Mouse (Mus musculus) naive thymus-derived CD4-positive, alpha-beta T cell, adult 5 months (primary cell): ENCODE results near the gene Txnl4b. TPM values are rescaled to one million over a fixed set of nuclear protein-coding genes. Genes with fewer than 3 reads are reported as not detected.

ENCODE experiments used
- polyA plus RNA-seq: library from polyadenylated mRNA; unstranded; fragments of 100-300 nt; shearing (Covaris generic); gene quantifications from one replicate; pipeline ENCODE4 v1.2.1, GENCODE M21; 2017

Gene Txnl4b
- 4.4 TPM for polyA plus RNA-seq

GRCm38 (mm10) chr8:109565498-109566333, at the start of gene Txnl4b, which contains the start of gene Dhx38:
Gene Txnl4b (plus strand): TSS chr8:109565892.
Gene Dhx38 (minus strand): TSS chr8:109565861.

GRCm38 (mm10) chr8:109578900-109579301, 13.2 kb downstream of the Txnl4b start, which contains the start of gene Hp:
Gene Hp (minus strand): TSS chr8:109579172.

GRCm38 (mm10) chr8:109608271-109609152, 42.8 kb downstream of the Txnl4b start, which contains the start of gene Dhodh:
Gene Dhodh (minus strand): TSS chr8:109608673.

GRCm38 (mm10) chr8:109614243-109615210, 48.8 kb downstream of the Txnl4b start, which contains the start of gene Pkd1l3:
Gene Pkd1l3 (plus strand): TSS chr8:109614517.

Other genes with a start within 250 kb of the Txnl4b start
- gene Pmfbp1, start 71.9 kb upstream of the Txnl4b start, polyA plus RNA-seq: not detected
- 46.0 TPM for gene Dhx38, start within 50 bp of the Txnl4b start, polyA plus RNA-seq
- not detected for gene Hp, start 13.3 kb downstream of the Txnl4b start, polyA plus RNA-seq
- gene Dhodh, start 42.8 kb downstream of the Txnl4b start, polyA plus RNA-seq: 28.4 TPM
- gene Pkd1l3, start 48.6 kb downstream of the Txnl4b start, polyA plus RNA-seq: 1.2 TPM
- gene Ist1, start 127.4 kb downstream of the Txnl4b start, polyA plus RNA-seq: 147 TPM
- 2.8 TPM for gene Zfp821, start 139.7 kb downstream of the Txnl4b start, polyA plus RNA-seq
- 4.6 TPM for gene Atxn1l, start 171.8 kb downstream of the Txnl4b start, polyA plus RNA-seq
- 58.9 TPM for gene Ap1g1, start 212.7 kb downstream of the Txnl4b start, polyA plus RNA-seq